Mouse (Mus musculus) T-helper 2 cell (primary cell): ENCODE measurements around the gene Prom1.

Experiments used
- in situ Hi-C: fragments of 300-600 bp; cut with MboI, MseI; formaldehyde crosslinking; loops from one replicate; pipeline ENCODE4 v1.15.1; 2025; ENCODE audit warnings: high pct_unique_total_duplicates

The Prom1 gene

DNA sequence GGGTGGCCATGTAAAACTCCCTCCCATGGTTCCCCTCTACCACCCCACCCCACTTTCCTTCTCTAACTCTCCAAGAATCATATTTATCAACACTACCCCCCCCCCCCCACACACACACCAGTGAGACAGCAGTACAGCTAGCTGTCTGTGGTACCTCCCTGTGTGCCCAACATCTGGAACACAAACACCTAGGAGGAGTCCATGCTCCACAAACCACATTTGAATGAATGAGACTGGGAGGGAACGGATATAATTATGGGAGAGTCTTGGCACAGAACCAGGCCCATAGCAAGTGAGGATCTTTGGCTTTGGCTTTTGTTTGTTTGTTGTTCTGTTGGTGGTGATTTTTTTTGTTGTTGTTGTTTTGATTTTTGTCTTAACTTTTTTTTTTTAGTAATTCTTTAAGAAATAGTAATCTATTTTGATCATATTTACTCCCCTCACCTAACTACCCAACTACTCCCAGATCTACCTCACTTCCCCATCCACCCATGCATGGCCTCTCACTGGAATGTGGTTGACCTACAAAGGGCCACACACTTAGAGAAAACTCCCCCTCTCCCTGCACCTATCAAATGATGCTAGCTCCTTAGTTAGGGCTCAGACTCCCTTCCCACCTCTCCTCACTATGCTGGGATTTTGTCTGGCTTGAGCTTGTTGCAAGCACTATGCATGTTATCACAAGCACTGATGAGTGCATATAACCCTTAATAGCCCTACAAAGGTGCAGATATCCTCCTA lies 124.8 kb downstream of the Prom1 start:
- in situ Hi-C loops, result no loop called here

DNA sequence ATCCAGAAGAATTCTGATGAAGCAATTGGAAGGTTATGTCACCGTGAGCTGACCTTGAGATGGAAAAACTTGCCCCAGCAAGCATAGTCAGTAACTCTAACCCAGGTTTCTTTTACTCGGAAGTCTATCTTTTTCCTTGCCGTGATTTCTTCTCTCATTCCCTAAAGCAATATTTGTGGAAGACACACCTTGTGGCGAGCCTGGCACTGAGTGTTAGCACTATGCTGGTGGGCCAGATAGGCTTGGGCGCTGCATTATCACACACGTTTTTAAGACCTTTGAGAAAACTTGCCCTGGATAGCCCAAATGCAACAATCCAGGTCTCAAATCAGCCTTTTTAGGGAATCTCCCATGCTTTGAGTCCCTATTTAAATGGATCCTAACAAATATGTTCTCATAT lies 127.7 kb downstream of the Prom1 start:
- in situ Hi-C loops, result no loop called here

DNA sequence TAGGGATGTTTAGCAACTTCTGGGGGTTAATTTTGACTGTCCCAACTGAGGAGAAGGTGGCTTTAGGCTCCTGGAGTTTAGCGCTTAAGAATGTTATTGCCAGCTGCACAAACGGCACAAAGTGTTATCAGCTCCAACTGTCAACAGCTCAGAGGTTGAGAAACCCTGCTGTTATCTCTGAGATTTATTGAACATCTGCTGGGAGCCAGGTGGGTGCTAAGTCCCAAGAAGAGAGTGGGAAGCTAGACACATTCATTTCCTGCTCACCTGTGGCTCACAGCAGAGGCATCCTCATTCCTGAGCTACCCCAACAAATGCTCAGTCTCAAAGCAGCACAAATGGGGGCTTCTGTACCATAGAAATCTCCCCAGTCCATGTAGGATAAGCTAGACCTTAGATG lies 130.7 kb downstream of the Prom1 start:
- in situ Hi-C loops, result no loop called here

DNA sequence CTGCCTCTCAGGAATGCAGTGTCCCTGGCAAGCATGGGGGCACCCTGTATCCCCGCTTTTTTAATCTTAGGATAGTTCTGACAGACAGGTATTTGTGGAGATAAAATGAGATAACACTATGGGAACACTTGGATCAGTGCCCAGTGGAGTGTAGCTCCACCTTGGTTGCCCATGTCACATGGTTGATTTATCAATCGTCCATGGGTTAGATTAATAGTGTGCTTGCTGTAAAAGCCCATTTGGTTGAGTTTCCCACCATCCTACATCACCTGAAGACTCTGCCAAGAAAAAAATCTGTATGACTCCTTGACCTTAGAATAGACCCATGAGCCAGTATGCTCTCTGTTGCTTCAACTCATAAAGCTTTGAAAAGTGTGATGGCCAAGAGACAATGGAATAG lies 131.3 kb downstream of the Prom1 start:
- in situ Hi-C loops, result no loop called here

DNA sequence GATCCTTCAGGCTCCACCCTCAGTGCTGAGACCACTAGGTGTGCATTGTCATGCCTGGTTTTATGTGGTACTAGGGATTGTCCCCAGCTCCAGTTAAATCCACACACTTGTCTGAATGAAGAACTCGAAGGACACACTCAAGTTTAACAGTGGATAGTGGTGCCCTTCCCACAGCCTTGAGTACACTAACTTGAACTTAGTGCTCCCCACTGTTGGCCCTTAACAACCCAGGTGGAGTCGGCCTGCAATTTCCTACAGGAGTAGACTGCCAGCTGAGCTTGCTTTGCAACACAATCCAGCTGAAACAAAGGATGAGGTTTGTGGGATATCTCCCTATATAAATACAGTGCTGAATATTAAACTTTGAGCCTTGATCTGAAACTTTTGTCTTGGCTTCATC lies 133.2 kb downstream of the Prom1 start:
- in situ Hi-C loops, result no loop called here

DNA sequence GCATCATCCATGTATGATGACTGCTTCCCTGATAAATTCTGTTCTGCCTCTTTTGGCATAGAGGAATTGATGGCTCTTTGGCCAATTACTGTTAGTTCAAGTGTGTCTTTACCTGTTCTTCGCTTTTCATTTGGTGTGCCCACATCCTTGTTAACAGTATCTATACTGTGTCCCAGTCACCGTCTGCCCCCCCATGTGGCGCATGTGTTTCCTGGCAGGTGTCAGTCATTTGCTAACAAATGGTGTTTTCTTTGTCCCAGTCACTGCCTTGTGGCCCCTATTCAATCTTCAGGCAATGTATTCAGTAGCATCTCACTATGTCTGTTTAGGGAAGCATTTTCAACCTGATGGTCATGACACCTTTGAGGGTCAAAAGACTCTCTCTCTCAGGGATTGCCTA lies 140.8 kb downstream of the Prom1 start:
- in situ Hi-C loops, result no loop called here

DNA sequence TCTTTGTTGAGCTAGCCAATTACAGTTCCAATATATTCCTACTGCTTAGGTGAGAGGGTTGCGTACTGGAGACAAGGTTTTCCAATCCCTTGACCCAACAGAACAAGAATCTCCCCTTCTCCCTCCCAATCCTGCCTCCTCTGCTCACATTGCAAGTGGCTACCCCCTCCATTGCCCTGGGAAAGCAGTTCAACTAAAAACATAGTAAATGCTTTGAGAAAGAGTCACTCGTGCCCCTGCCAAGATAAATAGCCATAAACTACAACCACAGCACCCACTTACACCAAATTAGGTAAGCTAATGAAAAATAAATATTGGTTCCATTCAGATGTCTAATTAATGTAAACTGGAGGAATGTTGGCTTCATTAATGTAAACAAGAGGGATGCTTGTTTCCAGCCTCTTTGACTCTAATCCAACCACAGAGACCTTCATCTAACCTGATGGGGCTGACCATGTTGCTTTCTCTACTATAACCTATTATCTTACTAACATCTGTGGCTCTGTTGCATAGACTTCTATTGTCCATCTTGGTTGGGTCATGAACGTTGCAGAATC lies 141.9 kb downstream of the Prom1 start:
- in situ Hi-C loops, result no loop called here

DNA sequence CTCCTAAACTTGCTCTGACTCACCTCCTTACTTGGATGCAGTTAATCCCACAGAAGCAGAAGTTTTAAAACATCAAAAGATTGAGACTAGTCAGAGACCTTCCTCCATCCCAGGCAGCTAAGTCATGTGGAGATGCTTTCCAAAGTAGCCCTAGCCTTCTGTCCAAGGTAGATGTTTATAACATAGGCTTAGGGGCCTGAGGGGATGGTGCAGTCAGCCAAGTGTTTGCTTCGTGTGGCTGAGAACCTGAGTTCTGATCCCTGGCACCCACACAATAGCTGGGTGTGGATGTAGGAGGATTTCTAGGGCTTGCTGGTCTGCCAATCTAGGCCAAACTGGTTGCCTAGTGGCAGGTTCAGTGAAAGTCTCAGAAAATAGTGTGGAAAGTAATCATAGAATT lies 148.6 kb downstream of the Prom1 start:
- in situ Hi-C loops, result no loop called here

DNA sequence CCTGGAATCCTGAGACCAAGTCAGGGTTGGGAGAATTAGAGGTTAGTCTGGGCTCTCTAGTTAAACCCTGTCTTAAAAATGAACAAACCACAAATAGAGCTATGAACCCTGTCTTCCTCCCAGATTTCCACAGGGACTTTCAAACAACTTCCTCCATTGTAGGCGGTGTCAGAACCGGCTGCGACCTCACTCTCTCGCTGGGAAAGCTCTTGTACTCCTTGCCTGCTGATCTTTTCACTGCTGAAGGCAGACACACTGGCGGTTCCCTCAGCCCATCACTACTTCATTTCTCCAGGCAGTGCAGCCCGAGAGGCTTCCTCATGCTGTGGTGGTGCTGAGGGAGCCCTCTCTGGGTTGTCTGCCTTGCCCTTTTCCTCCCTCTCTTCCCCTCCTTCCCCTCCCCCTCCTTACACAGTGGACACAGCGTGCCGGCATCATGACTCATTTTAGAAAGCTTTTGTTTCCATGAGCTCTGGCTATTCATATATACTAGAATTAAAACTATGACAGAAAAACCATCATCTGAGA lies 153.0 kb downstream of the Prom1 start:
- in situ Hi-C loops, result no loop called here

DNA sequence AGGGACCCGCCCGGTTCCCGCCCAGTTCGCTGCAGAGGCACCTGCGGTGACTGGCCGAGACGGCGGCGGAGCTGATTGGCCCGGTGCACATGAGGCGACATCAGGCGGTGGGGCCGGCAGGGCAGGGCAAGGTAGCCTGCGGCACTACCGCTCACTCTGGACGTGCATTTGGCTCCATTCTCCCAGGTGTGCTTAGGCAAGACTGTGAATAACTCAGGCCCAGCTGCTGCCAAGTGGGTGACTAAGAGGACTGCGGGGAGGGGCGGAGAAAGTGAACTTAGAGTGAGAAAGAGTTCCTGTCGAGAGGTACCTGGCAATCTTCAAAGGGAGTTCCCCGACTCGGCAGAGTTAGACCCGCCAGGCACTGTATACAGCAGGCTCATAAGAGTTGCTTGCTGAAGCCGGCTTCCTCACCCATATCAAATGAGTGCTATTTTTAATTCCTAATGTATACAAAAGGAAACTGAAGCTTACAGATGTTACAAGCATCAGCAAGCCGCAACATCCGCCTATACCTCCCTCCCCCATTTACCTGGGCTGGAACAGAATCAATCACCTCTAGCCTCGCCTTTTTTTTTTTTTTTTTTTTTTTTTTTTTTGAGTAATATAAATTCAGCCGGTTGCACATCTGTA lies 153.6 kb downstream of the Prom1 start:
- in situ Hi-C loops, result no loop called here

DNA sequence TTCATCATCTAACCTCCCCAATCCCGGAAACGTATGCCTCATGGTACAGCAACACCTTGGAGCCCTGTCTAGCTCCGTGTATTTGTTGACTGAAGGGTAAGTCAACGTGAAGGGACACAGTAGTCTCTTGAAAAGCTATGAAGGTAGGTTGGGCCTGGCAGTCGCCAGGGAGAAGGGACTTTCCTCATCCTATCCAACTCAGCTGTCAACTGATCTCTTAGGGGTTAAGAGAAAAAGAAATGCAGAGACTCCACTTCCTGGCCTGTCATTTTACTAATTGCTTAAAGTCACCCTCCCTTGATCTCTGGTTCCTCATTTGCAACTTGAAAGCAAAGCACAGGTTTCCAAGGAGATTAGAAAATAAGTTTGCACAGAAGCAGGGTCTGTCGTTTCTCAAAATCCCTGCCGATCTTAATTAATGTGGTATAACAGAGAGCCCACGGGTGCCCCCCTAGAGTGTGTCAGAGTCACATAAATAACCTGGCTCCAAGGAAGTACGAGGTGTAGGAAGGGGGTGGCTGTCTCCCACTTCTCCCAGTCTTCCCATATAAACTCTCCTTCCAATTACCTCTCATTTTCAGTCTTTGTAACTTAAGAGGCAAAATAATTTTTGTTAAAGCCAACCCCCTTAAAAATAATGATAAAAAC lies 154.4 kb downstream of the Prom1 start:
- in situ Hi-C loops, result no loop called here
